Mouse (Mus musculus): Measurements from ENCODE around the gene Ankrd63.

GRCm38 (mm10) chr2:118726873-118727272, 23.1 kb upstream of the Ankrd63 start:
- TF ChIP-seq POLR2A (IDR thresholded peaks at IDR 0.05; ENCODE audit: insufficient read depth, low read depth, low read length) (no peak), CTCF (IDR thresholded peaks at IDR 0.05; ENCODE audit: insufficient read depth, low read depth, low read length) (no peak)
